Mouse (Mus musculus) ovary, postnatal 14 days (tissue): ENCODE measurements around the gene Baz1a.
"Not testable (repeated sequence)": the region's sequence is repeated elsewhere in the genome, so short reads cannot be mapped to it uniquely, and the experiment has no call there.

Experiments
- DNase-seq: peaks from one replicate; pipeline ENCODE4 v3.0.0; 2022; ENCODE audit warnings: low spot score

Gene Baz1a

GRCm38 (mm10) chr12:55007361-55008008 lies 6.7 kb downstream of the Baz1a start:
- DNase-seq, result no peak

GRCm38 (mm10) chr12:55006071-55006470 lies 8.1 kb downstream of the Baz1a start:
- no peak for DNase-seq

GRCm38 (mm10) chr12:55004396-55004795 lies 9.8 kb downstream of the Baz1a start:
- DNase-seq, result no peak

GRCm38 (mm10) chr12:55003843-55004242 lies 10.3 kb downstream of the Baz1a start:
- DNase-seq, result no peak

- not testable (repeated sequence) for DNase-seq
These were observed 11.6 kb downstream of the Baz1a start for GRCm38 (mm10) chr12:55002532-55002931.

- no peak for DNase-seq
These were observed 15.0 kb downstream of the Baz1a start for GRCm38 (mm10) chr12:54999016-54999690.

GRCm38 (mm10) chr12:54998411-54998810 lies 15.7 kb downstream of the Baz1a start:
- DNase-seq, result no peak

- no peak for DNase-seq
These were observed 17.1 kb downstream of the Baz1a start for GRCm38 (mm10) chr12:54996979-54997474.

GRCm38 (mm10) chr12:54995965-54996364 lies 18.2 kb downstream of the Baz1a start:
- no peak for DNase-seq

GRCm38 (mm10) chr12:54994418-54994817 lies 19.7 kb downstream of the Baz1a start:
- DNase-seq, result no peak

GRCm38 (mm10) chr12:54994068-54994386 lies 20.1 kb downstream of the Baz1a start:
- no peak for DNase-seq

GRCm38 (mm10) chr12:54993246-54994067 lies 20.7 kb downstream of the Baz1a start:
- no peak for DNase-seq

GRCm38 (mm10) chr12:54992814-54993213 lies 21.3 kb downstream of the Baz1a start:
- no peak for DNase-seq

GRCm38 (mm10) chr12:54988323-54988850 lies 25.8 kb downstream of the Baz1a start:
- DNase-seq, result no peak

- DNase-seq, result no peak
These were observed 27.0 kb downstream of the Baz1a start for GRCm38 (mm10) chr12:54987156-54987555.

- peak; percentile 35 for DNase-seq
These were observed 28.0 kb downstream of the Baz1a start, which contains the start of gene Gm20403 for GRCm38 (mm10) chr12:54986052-54986717. Gene Gm20403 (minus strand): TSS chr12:54986529.

- peak; percentile 46 for DNase-seq
These were observed 28.7 kb downstream of the Baz1a start for GRCm38 (mm10) chr12:54985257-54986051.

GRCm38 (mm10) chr12:54984701-54985256 lies 29.4 kb downstream of the Baz1a start:
- DNase-seq, result peak; percentile 43

GRCm38 (mm10) chr12:54982935-54983715 lies 31.0 kb downstream of the Baz1a start:
- no peak for DNase-seq

GRCm38 (mm10) chr12:54981962-54982361 lies 32.2 kb downstream of the Baz1a start:
- no peak for DNase-seq
